Mouse (Mus musculus) c-Kit-negative CD71-positive TER-119-positive erythroid progenitor cells, embryonic 14.5 days (primary cell): Measurements from ENCODE around the gene Ctdspl2.
A peak's percentile ranks its signal among the peaks of the same experiment; 100 is the strongest.
"Not testable (repeated sequence)": the region's sequence is repeated elsewhere in the genome, so short reads cannot be mapped to it uniquely, and the experiment has no call there.

Experiments used
- DNase-seq: peaks from one replicate; pipeline ENCODE4 v3.0.0-alpha.2; 2013; ENCODE audit warnings: low read depth, low spot score

Ctdspl2 gene

DNA sequence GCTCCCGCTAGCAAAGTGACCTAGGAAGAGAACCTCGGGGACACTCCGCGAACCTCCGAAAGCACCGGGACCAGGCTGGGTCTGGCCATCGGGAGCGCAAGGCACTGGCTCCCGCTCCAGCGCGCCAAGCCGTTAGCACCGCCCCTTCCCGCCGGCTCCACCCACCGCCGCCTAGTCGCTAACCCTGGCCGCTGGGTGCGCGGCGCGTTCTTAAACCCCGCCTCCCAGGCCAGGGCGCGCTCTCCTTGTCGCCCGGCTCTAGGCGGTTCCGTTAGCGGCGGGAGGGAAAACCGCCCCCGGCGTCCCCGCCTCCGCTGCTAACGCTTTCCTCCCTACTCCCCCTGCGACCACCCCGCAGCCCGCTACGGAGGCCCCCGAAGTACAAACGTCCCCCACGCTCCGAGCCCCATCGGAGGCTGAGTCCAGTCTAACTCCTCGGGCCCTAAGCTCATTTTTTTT lies at the start of gene Ctdspl2, which contains the start of gene Mageb3:
Ctdspl2 (plus strand) TSS at position 237 of the 459 bp plus-strand sequence.
Mageb3 (minus strand) TSS at position 328 of the 459 bp plus-strand sequence.
- DNase-seq: peak; percentile 91

DNA sequence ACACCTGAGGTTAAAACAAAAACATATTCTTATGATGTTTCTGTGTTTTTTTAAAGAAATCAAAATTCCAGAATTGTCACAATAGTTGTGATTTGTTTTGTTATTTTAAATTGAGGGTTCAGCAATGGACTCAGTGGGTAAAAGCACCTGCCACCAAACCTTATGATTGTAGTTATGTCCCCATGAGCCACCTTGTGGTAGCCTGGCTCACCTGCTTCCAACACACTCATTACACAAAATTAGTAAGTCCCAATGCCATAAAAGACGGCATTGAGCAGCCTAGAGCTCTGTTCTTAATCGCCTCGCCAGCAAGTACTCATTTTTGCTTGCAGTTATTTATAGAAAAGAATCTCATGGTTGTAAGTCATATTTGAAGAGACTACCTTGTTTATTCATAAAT lies 45.8 kb upstream of the Ctdspl2 start:
- no peak for DNase-seq

DNA sequence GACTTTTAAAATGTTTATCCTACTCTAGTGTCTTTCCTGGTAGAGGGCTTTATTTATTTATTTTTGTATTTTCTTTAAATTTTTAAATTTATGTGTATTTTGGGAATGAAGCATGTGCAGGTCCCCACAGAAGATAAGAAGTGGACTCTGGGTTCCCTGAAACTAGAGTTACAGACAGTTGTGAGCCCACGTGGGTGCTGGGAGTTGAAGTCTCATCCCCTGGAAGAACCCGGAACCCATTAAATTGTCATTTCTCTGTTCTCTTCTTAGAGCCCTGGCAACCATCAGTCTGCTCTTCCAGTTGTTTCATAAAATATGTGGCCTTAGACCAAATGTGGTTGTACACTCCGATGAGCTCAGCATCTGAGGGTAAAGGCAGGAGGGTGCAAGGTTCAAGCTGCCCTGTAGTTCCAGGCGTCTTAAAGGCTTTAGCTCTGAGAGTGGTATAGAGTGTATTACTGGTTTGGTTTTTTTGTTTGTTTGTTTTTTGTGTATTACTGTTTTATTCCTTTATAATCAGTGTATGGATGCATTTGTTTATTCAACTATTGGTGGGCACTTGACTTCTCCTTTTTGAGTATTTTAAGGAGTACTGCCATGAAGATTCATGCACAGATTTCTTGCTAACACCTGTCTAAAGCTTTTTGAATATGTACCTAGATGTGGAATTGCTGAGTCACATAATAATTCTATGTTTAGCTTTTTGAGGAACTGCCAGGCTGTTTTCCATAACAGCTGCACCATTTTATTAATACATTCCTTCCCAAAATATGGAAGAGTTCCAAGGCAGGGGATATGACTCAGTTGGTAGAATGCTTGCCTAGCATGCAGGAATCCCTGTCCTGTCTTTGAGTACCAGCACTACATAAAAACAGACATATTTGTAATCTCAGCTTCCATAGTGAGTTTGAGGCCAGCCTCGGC lies 39.5 kb upstream of the Ctdspl2 start:
- no peak for DNase-seq

- DNase-seq: not testable (repeated sequence)
Measured at GRCm38 (mm10) chr2:121937624-121938023, 18.2 kb upstream of the Ctdspl2 start.

DNA sequence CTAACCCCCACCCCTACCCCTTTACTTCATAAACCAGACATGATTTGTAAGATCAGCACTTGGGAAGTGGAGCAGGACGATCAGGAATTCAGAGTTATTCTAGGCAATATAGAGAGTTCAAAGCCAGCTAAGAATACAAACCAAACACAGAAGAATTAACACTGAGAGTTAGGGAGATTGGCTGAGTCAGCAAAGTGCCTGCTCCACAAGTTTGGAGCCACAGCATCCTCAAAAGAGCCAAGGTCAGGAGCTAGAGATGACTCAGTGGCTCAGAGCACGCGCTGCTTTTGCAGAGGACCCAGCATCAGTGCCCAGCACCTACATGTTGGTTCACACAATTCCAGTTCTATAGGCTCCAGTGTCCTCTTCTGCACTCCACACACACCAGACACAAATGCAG lies 12.4 kb upstream of the Ctdspl2 start:
- no peak for DNase-seq

- no peak for DNase-seq
Measured at GRCm38 (mm10) chr2:121954971-121955656, 687 bp upstream of the Ctdspl2 start.

- peak; percentile 86 for DNase-seq
Measured at GRCm38 (mm10) chr2:121956224-121957018, 620 bp downstream of the Ctdspl2 start.

GRCm38 (mm10) chr2:121957216-121957792 lies 1.5 kb downstream of the Ctdspl2 start:
- peak; percentile 8 for DNase-seq

DNA sequence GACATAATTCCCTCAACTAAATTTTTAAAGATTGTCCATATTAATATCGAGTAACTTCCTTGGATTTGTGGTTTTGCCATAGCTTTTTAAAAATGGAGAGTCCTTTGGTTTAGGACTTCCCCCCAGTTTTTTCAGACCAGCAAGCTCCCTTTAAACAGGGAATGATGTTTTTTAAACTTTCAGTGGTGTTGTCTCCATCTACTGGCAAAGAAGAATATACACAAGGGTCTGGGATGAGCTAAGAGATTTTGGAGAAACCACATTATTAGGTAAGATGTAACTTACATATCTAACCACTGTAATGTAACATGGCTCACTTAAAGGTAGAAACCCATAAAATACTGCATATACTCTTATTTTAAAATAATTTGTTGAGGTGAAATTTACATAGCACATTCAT lies 39.9 kb downstream of the Ctdspl2 start:
- DNase-seq: no peak

DNA sequence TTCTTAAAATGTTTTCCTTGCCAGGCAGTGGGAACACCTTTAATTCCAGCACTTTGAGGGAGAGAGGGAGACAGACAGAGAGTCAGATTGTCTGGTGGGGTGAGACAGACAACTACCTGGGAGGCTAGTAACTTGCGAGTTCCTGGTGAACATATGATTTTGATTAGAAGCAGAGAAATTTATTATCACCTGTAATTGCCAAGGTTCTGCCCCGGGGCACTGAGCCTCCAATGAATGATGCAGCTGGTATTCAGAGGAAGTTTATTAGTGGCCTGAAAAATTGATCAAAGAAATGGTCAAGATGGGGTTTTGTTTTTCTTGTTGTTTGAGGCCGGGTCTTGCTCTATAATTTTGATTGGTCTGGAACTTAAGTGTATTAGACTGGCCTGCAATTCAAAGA lies 53.0 kb downstream of the Ctdspl2 start:
- no peak for DNase-seq

- DNase-seq: no peak
Measured at GRCm38 (mm10) chr2:122011441-122011840, 55.6 kb downstream of the Ctdspl2 start.

DNA sequence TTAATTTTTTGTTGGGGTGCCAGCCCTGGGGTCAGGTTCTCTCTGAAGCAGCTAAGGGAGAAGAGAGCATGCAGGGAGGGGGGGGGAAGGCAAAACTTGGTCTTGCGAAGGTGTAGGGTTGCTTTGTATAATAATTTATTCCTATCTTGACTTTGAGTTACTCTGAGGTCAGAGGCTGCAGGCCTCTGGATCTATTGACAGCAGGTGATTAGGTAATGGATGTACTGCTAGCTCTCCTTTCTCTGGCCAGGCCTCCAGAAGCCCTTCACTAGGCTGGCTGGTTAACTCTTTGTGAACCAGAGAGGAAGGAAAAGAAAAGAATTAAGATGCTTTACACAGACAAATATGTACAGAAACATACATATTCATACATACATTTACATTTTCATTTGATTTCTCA lies 62.9 kb downstream of the Ctdspl2 start:
- no peak for DNase-seq

- peak; percentile 24 for DNase-seq
Measured at GRCm38 (mm10) chr2:122022284-122022683, 66.5 kb downstream of the Ctdspl2 start.

DNA sequence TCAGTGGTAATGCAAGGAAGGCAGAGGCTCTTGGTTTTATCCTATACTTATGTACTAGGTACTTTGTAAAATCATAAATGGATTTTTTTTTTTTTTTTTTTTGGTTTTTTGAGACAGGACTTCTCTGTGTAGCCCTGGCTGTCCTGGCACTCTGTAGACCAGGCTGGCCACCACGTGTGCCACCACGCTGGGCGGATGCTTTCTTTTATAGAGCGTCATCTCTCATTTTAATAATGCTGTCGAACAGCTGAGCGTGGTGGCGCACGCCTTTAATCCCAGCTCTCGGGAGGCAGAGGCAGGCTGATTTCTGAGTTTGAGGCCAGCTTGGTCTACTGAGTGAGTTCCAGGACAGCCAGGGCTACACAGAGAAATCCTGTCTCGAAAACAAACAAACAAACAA lies 71.3 kb downstream of the Ctdspl2 start:
- not testable (repeated sequence) for DNase-seq

GRCm38 (mm10) chr2:122027862-122028755 lies 72.3 kb downstream of the Ctdspl2 start, which contains the start of gene Eif3j1:
TSS of gene Eif3j1 (plus strand) at chr2:122028546.
- DNase-seq: peak; percentile 80

GRCm38 (mm10) chr2:122028756-122029700 lies 73.2 kb downstream of the Ctdspl2 start:
- DNase-seq: peak; percentile 49

- DNase-seq: no peak
Measured at GRCm38 (mm10) chr2:122031970-122032369, 76.2 kb downstream of the Ctdspl2 start.

GRCm38 (mm10) chr2:122036064-122036463 lies 80.3 kb downstream of the Ctdspl2 start:
- DNase-seq: no peak

DNA sequence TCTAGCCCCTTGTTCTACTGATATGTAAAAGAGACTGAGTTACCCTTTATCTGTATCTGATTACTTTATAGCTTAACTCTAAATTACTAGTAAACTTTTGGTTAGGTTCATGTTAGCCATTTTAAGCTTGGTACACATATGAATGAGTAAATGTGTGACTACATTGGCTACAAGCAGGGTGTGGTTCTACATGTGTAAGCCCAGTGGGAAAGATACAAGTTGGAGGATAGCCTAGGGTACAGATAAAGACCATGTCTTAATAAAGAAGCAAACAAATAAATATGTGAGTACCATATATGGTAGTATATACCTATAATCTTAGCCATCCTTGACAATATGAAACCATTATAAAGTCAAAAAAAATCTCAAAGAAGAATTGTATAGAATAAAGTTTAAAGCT lies 88.1 kb downstream of the Ctdspl2 start:
- no peak for DNase-seq
